Mouse (Mus musculus) intestine, embryonic 14.5 days (tissue): ENCODE measurements at regions not wholly inside any gene's neighbourhood (a gene's known extent, or its start where the extent isn't known, plus 50 kb on each side); places are given as distances from the start of the nearest gene placed in this dataset.

ENCODE experiments used
- ATAC-seq: fragments of 200-750 bp; cut with Nextera tagmentation; replicated peaks from 2 replicates; pipeline ENCODE4 v1.8.0; 2017; ENCODE audit warnings: low read depth, moderate number of reproducible peaks, moderate TSS enrichment, moderate library complexity; ENCODE audit not compliant: low FRiP score, low TSS enrichment
- DNase-seq: peaks from one replicate; pipeline ENCODE4 v3.0.0-alpha.2; 2018; ENCODE audit warnings: low spot score
- H3K27ac ChIP-seq: fragments of 300-500 bp; sonication (generic); 2 replicates; pipeline ENCODE4 v1.5.1; 2014; ENCODE audit warnings: low read depth, mild to moderate bottlenecking, control low read depth
- H3K27me3 ChIP-seq: fragments of 300-500 bp; sonication (generic); replicated peaks from 2 replicates; pipeline ENCODE4 v1.6.1; 2014; ENCODE audit warnings: low read length, control low read depth; ENCODE audit not compliant: control insufficient read depth, insufficient read depth
- H3K36me3 ChIP-seq: fragments of 300-500 bp; sonication (generic); 2 replicates; pipeline ENCODE4 v1.6.1; 2014; ENCODE audit warnings: low read length, control low read depth; ENCODE audit not compliant: control insufficient read depth, insufficient read depth
- H3K4me1 ChIP-seq: fragments of 300-500 bp; sonication (generic); replicated peaks from 2 replicates; pipeline ENCODE4 v1.6.1; 2014; ENCODE audit warnings: low read length, control low read depth, mixed read lengths; ENCODE audit not compliant: control insufficient read depth, insufficient read depth
- H3K4me2 ChIP-seq: fragments of 300-500 bp; sonication (generic); 2 replicates; pipeline ENCODE4 v1.6.1; 2014; ENCODE audit warnings: low read length
- H3K4me3 ChIP-seq: fragments of 300-500 bp; sonication (generic); 2 replicates; pipeline ENCODE4 v1.5.1; 2014; ENCODE audit warnings: low read depth, low read length, control low read depth, mixed read lengths
- H3K9ac ChIP-seq: fragments of 300-500 bp; sonication (generic); 2 replicates; pipeline ENCODE4 v1.6.1; 2014; ENCODE audit warnings: mild to moderate bottlenecking, low read length
- H3K9me3 ChIP-seq: fragments of 300-500 bp; sonication (generic); 2 replicates; pipeline ENCODE4 v1.6.1; 2016; ENCODE audit warnings: low read length, control low read depth; ENCODE audit not compliant: control insufficient read depth
- WGBS: fragments of 180-500 bp; shearing (Covaris S2); extraction: QIAGEN DNeasy Blood & Tissue Kit; methylation state at CpG from one replicate; pipeline ENCODE4 v1.1.7; 2014; 5-methylcytosine and 5-hydroxymethylcytosine counted together

GRCm38 (mm10) chr10:95057051-95057714 is 112.5 kb upstream of the Plxnc1 start:
- Histone ChIP-seq H3K9ac (no peak overlapping the region), H3K4me2 (no peak overlapping the region), H3K4me3 (no peak overlapping the region), H3K9me3 (no peaks in the 10 kb centered on the region), H3K27ac (no peak overlapping the region), H3K4me1 (no peaks in the 10 kb centered on the region), H3K27me3 (no peaks in the 10 kb centered on the region), H3K36me3 (no peaks in the 10 kb centered on the region)
- ATAC-seq (no peak), DNase-seq (no peak)
- 74% methylated on average over 9 of the region's 9 CpGs for WGBS

GRCm38 (mm10) chr10:95056541-95056940 is 111.9 kb upstream of the Plxnc1 start:
- Histone ChIP-seq H3K36me3 (no peaks in the 10 kb centered on the region), H3K9me3 (no peaks in the 10 kb centered on the region), H3K27me3 (no peaks in the 10 kb centered on the region), H3K4me1 (no peaks in the 10 kb centered on the region), H3K9ac (no peak overlapping the region), H3K4me2 (no peak overlapping the region), H3K4me3 (no peak overlapping the region), H3K27ac (no peak overlapping the region)
- 83% methylated on average over 4 of the region's 4 CpGs for WGBS
- ATAC-seq (no peak), DNase-seq (no peak)

GRCm38 (mm10) chr10:95054869-95055268 is 110.2 kb upstream of the Plxnc1 start:
- no peak overlapping the region for H3K9ac ChIP-seq
- no peak overlapping the region for H3K4me3 ChIP-seq
- no peak for DNase-seq
- no peaks in the 10 kb centered on the region for H3K4me1 ChIP-seq
- ATAC-seq: no peak
- no peaks in the 10 kb centered on the region for H3K36me3 ChIP-seq
- H3K27ac ChIP-seq: no peak overlapping the region
- no peaks in the 10 kb centered on the region for H3K27me3 ChIP-seq
- no peak overlapping the region for H3K4me2 ChIP-seq
- WGBS: 67% methylated on average over 3 of the region's 3 CpGs
- no peaks in the 10 kb centered on the region for H3K9me3 ChIP-seq

- no peak overlapping the region for H3K9ac ChIP-seq
- WGBS: 74% methylated on average over 5 of the region's 5 CpGs
- no peaks in the 10 kb centered on the region for H3K9me3 ChIP-seq
- H3K4me3 ChIP-seq: no peak overlapping the region
- H3K36me3 ChIP-seq: no peaks in the 10 kb centered on the region
- DNase-seq (no peak), ATAC-seq (no peak)
- H3K4me2 ChIP-seq: no peak overlapping the region
- no peaks in the 10 kb centered on the region for H3K27me3 ChIP-seq
- no peak overlapping the region for H3K27ac ChIP-seq
- H3K4me1 ChIP-seq: 0 out of 2 replicates have a peak, but pooled peaks cover under 1% of the 10 kb centered on the region
Observed at GRCm38 (mm10) chr10:95048790-95049189, 104.2 kb upstream of the Plxnc1 start.

GRCm38 (mm10) chr10:95043978-95044377 is 99.3 kb upstream of the Plxnc1 start:
- Histone ChIP-seq H3K4me1 (0 out of 2 replicates have a peak, but pooled peaks cover 5% of the 10 kb centered on the region), H3K27me3 (no peaks in the 10 kb centered on the region), H3K9me3 (no peaks in the 10 kb centered on the region), H3K4me2 (no peak overlapping the region), H3K9ac (no peak overlapping the region), H3K4me3 (no peak overlapping the region), H3K27ac (no peak overlapping the region), H3K36me3 (no peaks in the 10 kb centered on the region)
- DNase-seq: no peak
- no peak for ATAC-seq
- 26% methylated on average over 7 of the region's 7 CpGs for WGBS

- ATAC-seq (no peak), DNase-seq (no peak)
- Histone ChIP-seq H3K27ac (no peak overlapping the region), H3K9ac (no peak overlapping the region), H3K4me1 (0 out of 2 replicates have a peak, but pooled peaks cover 5% of the 10 kb centered on the region), H3K27me3 (no peaks in the 10 kb centered on the region), H3K9me3 (no peaks in the 10 kb centered on the region), H3K4me3 (no peak overlapping the region), H3K36me3 (no peaks in the 10 kb centered on the region), H3K4me2 (no peak overlapping the region)
- WGBS: 67% methylated on average over 6 of the region's 6 CpGs
Observed at GRCm38 (mm10) chr10:95040258-95040895, 95.7 kb upstream of the Plxnc1 start.

- no peak overlapping the region for H3K9ac ChIP-seq
- no peak for ATAC-seq
- no peaks in the 10 kb centered on the region for H3K36me3 ChIP-seq
- no peak overlapping the region for H3K4me2 ChIP-seq
- H3K4me1 ChIP-seq: no peaks in the 10 kb centered on the region
- H3K27me3 ChIP-seq: no peaks in the 10 kb centered on the region
- no peak for DNase-seq
- WGBS: 70% methylated on average over 4 of the region's 4 CpGs
- H3K27ac ChIP-seq: no peak overlapping the region
- H3K4me3 ChIP-seq: no peak overlapping the region
- H3K9me3 ChIP-seq: no peaks in the 10 kb centered on the region
Observed at GRCm38 (mm10) chr10:95036043-95036697, 91.5 kb upstream of the Plxnc1 start.

- no peaks in the 10 kb centered on the region for H3K9me3 ChIP-seq
- H3K36me3 ChIP-seq: no peaks in the 10 kb centered on the region
- no peak overlapping the region for H3K27ac ChIP-seq
- H3K27me3 ChIP-seq: no peaks in the 10 kb centered on the region
- DNase-seq: no peak
- no peak overlapping the region for H3K9ac ChIP-seq
- no peak for ATAC-seq
- H3K4me1 ChIP-seq: no peaks in the 10 kb centered on the region
- WGBS: 74% methylated on average over 3 of the region's 3 CpGs
- no peak overlapping the region for H3K4me2 ChIP-seq
- no peak overlapping the region for H3K4me3 ChIP-seq
Observed at GRCm38 (mm10) chr10:95035371-95035770, 90.7 kb upstream of the Plxnc1 start.
